Mouse (Mus musculus): Measurements from ENCODE around the gene Epas1.

GRCm38 (mm10) chr17:86769330-86770211 lies 16.1 kb downstream of the Epas1 start:
- TF ChIP-seq CTCF (IDR thresholded peaks at IDR 0.05; ENCODE audit: borderline replicate concordance, insufficient read depth, low read length) (no peak), POLR2A (IDR thresholded peaks at IDR 0.05; ENCODE audit: low read depth, low read length) (no peak)

Data from embryonic fibroblast, embryonic 13.5 days (primary cell).